Mouse (Mus musculus) stomach, postnatal 0 days (tissue): ENCODE data around the gene Olfr494.

ENCODE experiments used
- CTCF ChIP-seq: IDR thresholded peaks from 2 replicates; pipeline ENCODE4 v1.5.1; 2016; ENCODE audit warnings: antibody characterized with exemption, low read depth, mild to moderate bottlenecking, moderate library complexity
- EP300 ChIP-seq: optimal IDR thresholded peaks from 2 replicates; pipeline ENCODE3; 2016; ENCODE audit warnings: antibody characterized with exemption

DNA sequence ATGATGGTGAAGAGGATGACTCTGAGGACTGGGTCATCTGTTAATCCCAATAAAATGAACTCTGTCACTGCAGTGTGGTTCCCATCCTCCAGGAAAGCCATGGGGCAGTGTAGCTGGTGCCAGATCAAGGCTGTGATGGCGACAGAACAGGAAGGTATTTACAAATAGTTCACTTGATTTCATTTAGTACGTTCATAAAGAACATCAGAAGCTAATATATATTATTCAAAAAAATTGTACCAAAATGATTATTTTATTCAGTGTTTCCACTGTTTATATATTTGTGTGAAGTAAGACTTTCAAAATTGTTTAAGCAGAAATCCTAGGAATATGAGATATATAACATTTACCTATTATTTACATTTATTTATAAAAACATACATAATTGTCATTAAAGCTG lies 41.6 kb upstream of the Olfr494 start, which contains the start of gene Olfr492:
- no peak for TF ChIP-seq CTCF
- TF ChIP-seq EP300: no peak
